Mouse (Mus musculus): Measurements from ENCODE around the gene Optc. TPM values are rescaled to one million over a fixed set of nuclear protein-coding genes. Genes with fewer than 3 reads are reported as not detected.

Gene Optc
- 1.7 and 2.9 TPM in 2 replicates for polyA plus RNA-seq (2014; fragmentation: Nextera tagmentation; extraction: Ambion mirVana)

- H3K4me3 ChIP-seq (ENCODE audit: low read depth, low read length), result peak within 1 kb of the TSS; percentile 35
- no peaks in the 10 kb centered on the region for H3K9me3 ChIP-seq (ENCODE audit: control insufficient read depth, low read length)
- no peaks in the 10 kb centered on the region for H3K36me3 ChIP-seq (ENCODE audit: control insufficient read depth, insufficient read depth, low read length)
- peak; percentile 89 for ATAC-seq (ENCODE audit: low read depth)
- no peaks in the 10 kb centered on the region for H3K27me3 ChIP-seq (ENCODE audit: control insufficient read depth, insufficient read depth, low read length)
- H3K4me2 ChIP-seq (ENCODE audit: low read depth, low read length), result peak within 1 kb of the TSS; percentile 77
- peak within 1 kb of the TSS; percentile 75 for H3K27ac ChIP-seq (ENCODE audit: low read depth, low read length)
- peaks cover 17% of the 10 kb centered on the region; the same call in 1 of the 2 replicates for H3K4me1 ChIP-seq (ENCODE audit: control insufficient read depth, insufficient read depth, low read length)
- H3K9ac ChIP-seq (replicated peaks; ENCODE audit: low read depth, low read length), result peak within 1 kb of the TSS; percentile 64
- WGBS, result under 1% methylated on average over 30 of the region's 30 CpGs
Observed at GRCm38 (mm10) chr1:133907949-133908658, at the start of gene Optc. Gene Optc, minus strand, starts transcription at chr1:133907999.

GRCm38 (mm10) chr1:133954009-133954408 lies 46.2 kb upstream of the Optc start:
- H3K9ac ChIP-seq (replicated peaks; ENCODE audit: low read depth, low read length), result no peak overlapping the region
- H3K4me1 ChIP-seq (ENCODE audit: control insufficient read depth, insufficient read depth, low read length), result peaks cover 5% of the 10 kb centered on the region; the same call in 1 of the 2 replicates
- ATAC-seq (ENCODE audit: low read depth), result no peak
- H3K4me3 ChIP-seq (ENCODE audit: low read depth, low read length), result no peak overlapping the region
- WGBS, result 75% methylated on average over 2 of the region's 2 CpGs
- no peak overlapping the region for H3K27ac ChIP-seq (ENCODE audit: low read depth, low read length)
- H3K27me3 ChIP-seq (ENCODE audit: control insufficient read depth, insufficient read depth, low read length), result no peaks in the 10 kb centered on the region
- no peaks in the 10 kb centered on the region for H3K36me3 ChIP-seq (ENCODE audit: control insufficient read depth, insufficient read depth, low read length)
- H3K9me3 ChIP-seq (ENCODE audit: control insufficient read depth, low read length), result no peaks in the 10 kb centered on the region
- H3K4me2 ChIP-seq (ENCODE audit: low read depth, low read length), result no peak overlapping the region

- no peaks in the 10 kb centered on the region for H3K9me3 ChIP-seq (ENCODE audit: control insufficient read depth, low read length)
- peaks cover 5% of the 10 kb centered on the region; the same call in 1 of the 2 replicates for H3K4me1 ChIP-seq (ENCODE audit: control insufficient read depth, insufficient read depth, low read length)
- no peak for ATAC-seq (ENCODE audit: low read depth)
- no peaks in the 10 kb centered on the region for H3K27me3 ChIP-seq (ENCODE audit: control insufficient read depth, insufficient read depth, low read length)
- H3K4me3 ChIP-seq (ENCODE audit: low read depth, low read length), result no peak overlapping the region
- H3K36me3 ChIP-seq (ENCODE audit: control insufficient read depth, insufficient read depth, low read length), result no peaks in the 10 kb centered on the region
- no peak overlapping the region for H3K27ac ChIP-seq (ENCODE audit: low read depth, low read length)
- no peak overlapping the region for H3K4me2 ChIP-seq (ENCODE audit: low read depth, low read length)
- no peak overlapping the region for H3K9ac ChIP-seq (replicated peaks; ENCODE audit: low read depth, low read length)
- WGBS, result 46% methylated on average over 9 of the region's 9 CpGs
Observed at GRCm38 (mm10) chr1:133953261-133953742, 45.5 kb upstream of the Optc start.

- Histone ChIP-seq H3K4me1 (ENCODE audit: control insufficient read depth, insufficient read depth, low read length) (peaks cover 5% of the 10 kb centered on the region; the same call in 1 of the 2 replicates), H3K4me3 (ENCODE audit: low read depth, low read length) (no peak overlapping the region), H3K9ac (replicated peaks; ENCODE audit: low read depth, low read length) (no peak overlapping the region), H3K36me3 (ENCODE audit: control insufficient read depth, insufficient read depth, low read length) (no peaks in the 10 kb centered on the region), H3K27me3 (ENCODE audit: control insufficient read depth, insufficient read depth, low read length) (no peaks in the 10 kb centered on the region), H3K27ac (ENCODE audit: low read depth, low read length) (no peak overlapping the region), H3K9me3 (ENCODE audit: control insufficient read depth, low read length) (no peaks in the 10 kb centered on the region), H3K4me2 (ENCODE audit: low read depth, low read length) (no peak overlapping the region)
- ATAC-seq (ENCODE audit: low read depth), result no peak
- WGBS, result 76% methylated on average over 6 of the region's 6 CpGs
Observed at GRCm38 (mm10) chr1:133951598-133951997, 43.8 kb upstream of the Optc start.

- H3K27me3 ChIP-seq (ENCODE audit: control insufficient read depth, insufficient read depth, low read length), result no peaks in the 10 kb centered on the region
- H3K9me3 ChIP-seq (ENCODE audit: control insufficient read depth, low read length), result no peaks in the 10 kb centered on the region
- H3K36me3 ChIP-seq (ENCODE audit: control insufficient read depth, insufficient read depth, low read length), result no peaks in the 10 kb centered on the region
- ATAC-seq (ENCODE audit: low read depth), result no peak
- H3K27ac ChIP-seq (ENCODE audit: low read depth, low read length), result no peak overlapping the region
- no peak overlapping the region for H3K9ac ChIP-seq (replicated peaks; ENCODE audit: low read depth, low read length)
- H3K4me1 ChIP-seq (ENCODE audit: control insufficient read depth, insufficient read depth, low read length), result peaks cover 5% of the 10 kb centered on the region; the same call in 1 of the 2 replicates
- H3K4me3 ChIP-seq (ENCODE audit: low read depth, low read length), result no peak overlapping the region
- H3K4me2 ChIP-seq (ENCODE audit: low read depth, low read length), result no peak overlapping the region
- WGBS, result 67% methylated on average over 7 of the region's 7 CpGs
Observed at GRCm38 (mm10) chr1:133950061-133950782, 42.4 kb upstream of the Optc start.

GRCm38 (mm10) chr1:133945106-133945505 lies 37.3 kb upstream of the Optc start:
- Histone ChIP-seq H3K36me3 (ENCODE audit: control insufficient read depth, insufficient read depth, low read length) (no peaks in the 10 kb centered on the region), H3K4me3 (ENCODE audit: low read depth, low read length) (no peak overlapping the region), H3K4me1 (ENCODE audit: control insufficient read depth, insufficient read depth, low read length) (no peaks in the 10 kb centered on the region), H3K27me3 (ENCODE audit: control insufficient read depth, insufficient read depth, low read length) (no peaks in the 10 kb centered on the region), H3K9me3 (ENCODE audit: control insufficient read depth, low read length) (no peaks in the 10 kb centered on the region), H3K4me2 (ENCODE audit: low read depth, low read length) (no peak overlapping the region), H3K27ac (ENCODE audit: low read depth, low read length) (no peak overlapping the region), H3K9ac (replicated peaks; ENCODE audit: low read depth, low read length) (no peak overlapping the region)
- WGBS, result 86% methylated on average over 3 of the region's 3 CpGs
- no peak for ATAC-seq (ENCODE audit: low read depth)

GRCm38 (mm10) chr1:133941904-133942303 lies 34.1 kb upstream of the Optc start:
- Histone ChIP-seq H3K9ac (replicated peaks; ENCODE audit: low read depth, low read length) (no peak overlapping the region), H3K4me2 (ENCODE audit: low read depth, low read length) (no peak overlapping the region), H3K27me3 (ENCODE audit: control insufficient read depth, insufficient read depth, low read length) (no peaks in the 10 kb centered on the region), H3K4me3 (ENCODE audit: low read depth, low read length) (no peak overlapping the region), H3K4me1 (ENCODE audit: control insufficient read depth, insufficient read depth, low read length) (no peaks in the 10 kb centered on the region), H3K27ac (ENCODE audit: low read depth, low read length) (no peak overlapping the region), H3K36me3 (ENCODE audit: control insufficient read depth, insufficient read depth, low read length) (no peaks in the 10 kb centered on the region), H3K9me3 (ENCODE audit: control insufficient read depth, low read length) (no peaks in the 10 kb centered on the region)
- ATAC-seq (ENCODE audit: low read depth), result no peak
- WGBS, result 83% methylated on average over 3 of the region's 3 CpGs

- 77% methylated on average over 11 of the region's 11 CpGs for WGBS
- no peaks in the 10 kb centered on the region for H3K9me3 ChIP-seq (ENCODE audit: control insufficient read depth, low read length)
- H3K4me3 ChIP-seq (ENCODE audit: low read depth, low read length), result no peak overlapping the region
- no peak overlapping the region for H3K9ac ChIP-seq (replicated peaks; ENCODE audit: low read depth, low read length)
- H3K36me3 ChIP-seq (ENCODE audit: control insufficient read depth, insufficient read depth, low read length), result no peaks in the 10 kb centered on the region
- no peaks in the 10 kb centered on the region for H3K4me1 ChIP-seq (ENCODE audit: control insufficient read depth, insufficient read depth, low read length)
- ATAC-seq (ENCODE audit: low read depth), result no peak
- H3K27me3 ChIP-seq (ENCODE audit: control insufficient read depth, insufficient read depth, low read length), result no peaks in the 10 kb centered on the region
- no peak overlapping the region for H3K4me2 ChIP-seq (ENCODE audit: low read depth, low read length)
- H3K27ac ChIP-seq (ENCODE audit: low read depth, low read length), result no peak overlapping the region
Observed at GRCm38 (mm10) chr1:133941158-133941860, 33.5 kb upstream of the Optc start.
